Mouse (Mus musculus): ENCODE measurements around the gene Batf.

- TF ChIP-seq CTCF (conservative IDR thresholded peaks at IDR 0.05; ENCODE audit: low read length) (no peak), NANOG (IDR thresholded peaks at IDR 0.05; ENCODE audit: borderline replicate concordance, low read length) (peak; percentile 65; the same call in 1 of the 2 replicates)
These were observed 66.8 kb downstream of the Batf start for GRCm38 (mm10) chr12:85753223-85753622.

All from E14TG2a.4 (cell line).